Mouse (Mus musculus): Measurements from ENCODE around the gene Maml3.

The Maml3 gene

DNA sequence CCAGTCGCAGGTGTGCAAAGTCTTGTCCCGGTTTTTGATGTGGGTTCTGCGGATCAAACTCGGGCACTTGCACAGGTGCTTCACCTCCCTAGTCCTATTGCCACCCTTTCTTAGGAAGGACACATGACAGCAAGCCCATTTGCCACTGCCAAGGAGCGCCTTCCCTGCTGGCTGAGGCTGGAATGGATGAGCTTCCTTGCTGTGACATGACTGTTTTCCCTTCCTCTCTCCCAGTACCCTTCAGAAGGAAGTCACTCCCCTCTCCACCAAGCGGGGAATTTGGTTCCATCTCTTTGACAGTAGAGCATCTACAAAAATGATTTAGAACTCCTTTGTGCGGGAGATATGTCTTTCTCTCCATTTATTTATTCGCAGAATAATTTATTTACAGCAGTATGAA, 155.2 kb downstream of the Maml3 start:
- peak; percentile 46 to 56 for DNase-seq

DNA sequence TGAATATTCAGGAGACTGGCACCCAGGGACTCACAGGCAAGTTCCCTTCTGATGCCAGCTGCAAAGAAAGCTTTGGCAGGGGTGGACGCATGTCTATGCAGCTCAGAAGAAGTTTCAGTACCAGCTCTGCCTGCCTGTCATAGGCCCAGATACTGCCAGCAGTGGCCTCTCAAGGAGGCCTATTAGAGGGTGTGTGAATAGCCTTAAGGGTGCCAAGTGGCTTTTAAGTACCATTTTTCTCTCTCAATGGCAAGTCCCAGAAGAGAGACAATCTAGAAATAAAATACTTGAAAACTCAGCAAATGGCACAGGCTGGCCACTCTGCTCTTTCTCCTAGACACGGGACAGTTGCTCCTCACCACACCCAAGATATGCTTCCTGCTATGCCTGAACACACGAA, 157.7 kb downstream of the Maml3 start:
- no peak for DNase-seq

DNA sequence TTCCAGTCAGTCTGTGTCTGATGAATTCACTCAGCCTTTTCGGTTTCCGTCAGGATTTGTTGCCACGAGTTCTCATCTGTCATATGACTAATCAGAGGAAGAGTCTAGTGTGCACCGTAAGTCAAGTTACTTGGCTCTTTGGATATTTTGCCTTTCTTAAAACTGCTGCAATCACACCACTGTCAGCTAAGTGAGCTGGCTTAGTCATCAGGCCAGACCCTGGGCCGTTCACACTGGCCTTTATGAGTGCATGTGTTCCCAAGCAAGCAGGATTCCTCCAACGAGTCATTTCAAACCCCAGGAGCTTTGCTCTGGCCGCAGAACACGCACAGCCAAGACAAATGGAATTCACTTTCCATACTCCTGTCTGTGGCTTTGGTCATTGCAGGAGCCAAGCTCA, 161.2 kb downstream of the Maml3 start:
- DNase-seq, result no peak

DNA sequence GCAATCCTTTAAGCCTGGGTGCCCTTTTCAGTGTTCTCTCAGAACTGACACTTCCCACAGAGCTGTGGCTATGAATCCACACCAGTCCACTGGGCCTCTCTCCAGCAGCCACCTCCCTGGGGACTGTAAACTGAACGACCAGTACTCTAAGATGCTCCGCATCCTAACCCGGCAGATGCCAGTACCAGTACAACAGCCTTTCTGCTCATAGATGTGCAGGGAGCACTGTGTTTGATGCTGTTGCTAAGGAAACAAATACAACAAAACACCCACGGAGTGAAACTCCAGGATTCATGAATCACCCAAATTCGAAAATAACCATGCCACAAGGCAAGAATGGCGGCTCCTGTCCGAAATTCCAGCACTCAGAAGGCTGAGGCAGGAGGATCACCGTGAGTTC, 163.1 kb downstream of the Maml3 start:
- DNase-seq, result no peak

DNA sequence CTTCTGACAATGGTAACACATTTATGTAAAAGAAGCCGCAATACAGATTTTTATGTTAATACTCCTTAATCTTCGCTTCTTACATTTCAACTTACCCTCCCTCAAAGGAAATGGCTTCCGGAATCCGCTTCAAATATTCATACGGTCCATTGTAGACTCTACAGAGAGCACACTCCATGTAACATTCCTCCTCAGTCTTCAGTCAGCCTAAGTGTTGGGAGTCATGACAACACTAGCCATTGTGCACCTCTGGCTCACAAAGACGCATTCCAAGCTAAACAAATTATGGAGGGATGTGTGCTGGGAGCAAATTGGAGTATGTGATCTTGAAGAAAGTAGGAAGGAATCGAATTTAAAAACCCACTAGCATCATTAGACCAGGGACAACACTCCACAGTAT, 165.0 kb downstream of the Maml3 start:
- no peak for DNase-seq

DNA sequence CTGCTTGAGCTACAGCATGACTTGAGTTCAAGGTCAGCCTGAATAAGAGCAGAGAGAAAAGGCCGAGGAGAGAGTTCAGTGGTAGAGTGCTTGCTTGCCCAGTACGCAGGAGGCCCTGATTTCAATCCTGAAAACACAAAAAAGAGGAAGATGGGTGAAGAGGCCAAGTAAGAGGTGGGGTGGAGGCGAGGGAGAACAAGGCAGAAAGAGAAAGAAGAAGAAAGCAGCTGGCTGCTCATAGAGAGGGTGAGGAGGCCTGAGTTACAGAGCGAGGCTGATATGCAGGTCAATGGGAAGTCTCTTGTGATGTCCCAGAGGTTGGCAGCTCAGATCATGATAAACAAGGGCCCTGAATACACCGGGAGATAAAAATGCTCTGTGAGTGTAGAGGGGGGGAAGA, 165.8 kb downstream of the Maml3 start:
- no peak for DNase-seq

DNA sequence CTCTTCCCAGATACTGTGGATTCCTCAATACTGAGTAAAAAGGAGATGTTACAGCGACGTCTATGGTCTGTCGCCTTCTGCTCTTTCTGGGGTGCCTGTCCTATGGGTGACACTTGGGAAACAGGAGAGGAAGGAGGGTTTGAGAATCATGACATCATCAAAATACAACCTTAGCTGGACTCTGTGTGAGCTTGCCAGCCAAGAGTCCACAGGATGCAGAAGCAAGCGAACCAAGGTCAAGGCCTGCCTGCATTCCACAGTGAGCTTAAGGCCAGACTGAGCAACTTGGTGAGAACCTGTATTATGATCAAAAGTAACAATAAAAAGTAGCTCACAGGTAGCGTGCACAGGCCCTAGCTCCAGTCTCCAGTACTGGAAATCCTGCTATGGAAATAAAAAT, 167.7 kb downstream of the Maml3 start:
- no peak for DNase-seq

DNA sequence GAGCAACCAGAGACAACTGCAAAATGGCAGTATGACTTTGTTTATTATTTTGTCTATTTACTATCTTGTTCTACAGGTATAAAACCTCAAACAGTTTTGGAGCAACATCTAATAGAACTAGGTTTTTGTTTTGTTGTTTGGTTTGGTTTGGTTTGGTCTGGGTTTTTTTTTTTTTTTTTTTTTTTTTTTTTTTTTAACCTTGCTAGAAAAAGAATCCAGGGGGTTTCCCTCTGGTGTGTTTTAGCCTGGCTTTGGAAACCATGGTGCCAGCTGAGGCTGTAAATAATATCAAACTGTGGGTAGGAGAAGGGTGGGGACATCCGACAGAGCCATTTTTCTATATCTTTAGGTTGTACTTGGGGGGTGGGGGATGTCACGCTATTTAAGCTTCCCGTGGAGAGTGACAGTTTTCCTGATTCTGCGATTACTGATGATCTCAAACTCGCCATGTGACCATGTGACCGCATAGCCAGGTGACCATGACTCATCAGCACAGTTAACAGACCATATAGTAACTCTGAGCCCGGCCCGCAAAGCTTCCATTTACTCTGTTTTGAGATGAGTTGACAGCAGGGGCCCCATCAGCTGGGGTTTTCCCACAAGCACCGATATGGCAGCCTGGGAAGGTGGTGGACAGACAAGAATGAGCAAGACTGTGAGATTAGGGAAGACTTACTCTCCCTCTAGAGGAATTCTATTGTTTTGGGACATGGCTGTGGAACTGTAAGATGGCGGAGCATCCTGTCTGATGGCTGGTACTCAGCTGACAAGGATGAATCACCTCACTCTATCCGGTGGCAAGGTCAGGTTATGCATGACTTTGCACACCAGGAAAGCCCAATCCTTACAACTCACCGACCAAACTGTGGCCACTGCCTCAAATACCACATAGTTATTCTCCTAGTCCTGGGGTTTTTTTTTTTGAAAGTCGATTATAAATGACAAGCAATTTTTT, 170.1 kb downstream of the Maml3 start:
- DNase-seq, result no peak

DNA sequence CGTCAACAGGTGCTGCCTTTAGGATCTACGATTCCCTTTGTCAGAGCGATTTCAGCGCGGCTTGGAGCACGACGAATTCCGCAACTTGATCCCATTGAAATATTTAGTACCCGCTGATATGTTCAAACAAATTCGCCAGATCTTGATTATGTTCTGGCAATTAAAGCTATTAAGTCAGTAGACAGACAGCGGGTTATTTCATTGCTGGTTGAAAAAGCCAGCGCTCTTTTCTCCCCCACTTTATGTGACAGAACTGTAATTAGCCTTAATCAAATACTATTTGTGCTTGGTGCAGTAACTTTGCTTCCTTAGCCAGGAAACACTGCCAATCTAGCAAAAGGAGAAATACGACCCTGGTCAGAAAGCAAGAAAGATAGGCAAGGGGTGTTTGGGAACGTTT, 176.7 kb downstream of the Maml3 start:
- no peak for DNase-seq

DNA sequence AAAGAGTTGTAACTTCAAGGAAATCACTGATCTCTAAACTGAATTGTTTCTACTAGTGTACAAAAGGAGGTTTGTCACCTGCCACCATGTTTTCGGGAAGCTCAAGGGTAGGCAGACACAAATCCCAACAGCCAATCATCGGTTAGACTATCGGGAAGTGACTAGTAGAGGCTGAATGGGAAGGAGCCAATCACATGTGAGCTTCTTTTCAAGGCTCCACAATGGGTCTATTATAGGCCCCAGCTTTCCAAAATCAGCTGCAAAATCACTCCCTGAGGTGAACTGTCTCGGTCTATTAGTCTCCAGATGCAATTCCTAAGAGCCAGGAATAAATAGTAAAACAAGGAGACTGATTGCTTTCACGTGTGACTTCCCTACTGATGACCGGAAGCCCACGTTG, 177.3 kb downstream of the Maml3 start:
- no peak for DNase-seq

DNA sequence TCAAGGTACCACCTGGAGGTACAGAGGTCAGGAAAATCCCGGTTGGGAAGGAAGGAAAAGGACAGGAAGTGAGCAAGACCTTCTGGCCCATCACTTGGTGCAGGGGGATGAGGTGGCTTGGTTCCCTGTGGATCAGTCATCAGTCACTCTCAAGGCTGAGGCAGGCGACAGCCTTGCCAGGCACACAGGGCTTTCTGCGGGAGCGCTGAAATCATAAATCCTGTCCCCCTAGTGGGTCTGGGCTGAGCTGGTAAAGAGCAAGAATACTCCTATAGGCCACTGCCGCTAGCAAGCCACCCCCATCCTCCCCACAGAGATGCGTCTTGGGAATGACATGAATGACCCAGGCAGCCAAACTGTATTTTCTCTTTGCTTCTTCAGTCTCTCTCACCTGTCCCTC, 177.8 kb downstream of the Maml3 start:
- DNase-seq, result no peak

DNA sequence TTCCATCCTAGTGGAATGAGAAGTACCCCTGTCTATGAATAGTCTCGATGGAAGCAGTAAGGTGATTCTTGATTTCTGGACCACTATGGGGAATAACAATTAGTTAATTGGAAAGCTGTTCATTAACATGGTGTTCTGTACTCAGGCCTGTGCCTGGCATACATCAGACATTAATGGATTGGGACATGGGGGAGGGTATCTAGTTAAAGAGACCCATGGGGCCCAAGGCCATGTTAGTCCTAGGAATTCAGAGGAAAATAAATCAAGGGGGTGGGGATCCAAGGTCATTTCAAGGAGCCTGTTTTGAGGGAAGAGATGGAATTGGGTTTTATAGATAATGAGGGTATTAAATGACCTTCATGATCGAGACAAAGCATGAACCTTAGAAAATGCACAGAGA, 179.1 kb downstream of the Maml3 start:
- no peak for DNase-seq

DNA sequence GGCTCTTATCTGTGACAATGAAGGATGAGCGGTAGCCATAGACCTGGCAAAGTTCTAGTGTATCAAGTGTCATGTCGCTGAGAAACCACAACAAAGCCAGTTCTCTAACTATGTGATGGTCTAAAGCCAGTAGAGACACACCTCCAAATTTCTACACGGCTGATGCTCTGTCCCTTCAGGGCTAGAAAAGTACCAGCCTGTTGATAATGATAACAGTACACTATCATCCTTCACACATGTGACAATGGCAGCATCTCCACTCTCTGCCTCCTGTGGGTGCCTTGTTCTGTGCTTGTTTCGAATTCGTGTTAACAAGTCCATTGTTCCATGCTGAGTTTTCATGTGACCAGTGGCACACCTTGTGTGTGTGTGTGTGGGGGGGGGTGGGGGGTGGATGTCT, 180.2 kb downstream of the Maml3 start:
- DNase-seq, result no peak

DNA sequence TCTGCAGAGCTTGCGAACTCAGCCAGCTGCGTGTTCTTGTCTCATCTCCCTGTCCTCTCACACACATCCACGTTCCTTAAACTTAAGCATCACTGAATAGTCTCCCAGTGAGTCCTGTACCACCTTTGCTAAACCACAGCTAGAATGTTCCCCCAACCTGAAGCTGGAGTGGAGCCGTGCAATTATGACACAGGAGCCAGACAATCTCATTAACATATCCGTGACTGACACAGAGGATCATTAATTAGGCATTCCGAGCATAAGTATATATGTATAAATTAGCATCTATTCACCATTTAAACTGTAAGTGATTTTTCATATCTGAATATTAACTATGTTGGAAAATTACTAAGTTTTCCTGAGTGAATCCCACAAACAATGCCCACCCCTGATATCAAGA, 181.1 kb downstream of the Maml3 start:
- DNase-seq, result no peak

DNA sequence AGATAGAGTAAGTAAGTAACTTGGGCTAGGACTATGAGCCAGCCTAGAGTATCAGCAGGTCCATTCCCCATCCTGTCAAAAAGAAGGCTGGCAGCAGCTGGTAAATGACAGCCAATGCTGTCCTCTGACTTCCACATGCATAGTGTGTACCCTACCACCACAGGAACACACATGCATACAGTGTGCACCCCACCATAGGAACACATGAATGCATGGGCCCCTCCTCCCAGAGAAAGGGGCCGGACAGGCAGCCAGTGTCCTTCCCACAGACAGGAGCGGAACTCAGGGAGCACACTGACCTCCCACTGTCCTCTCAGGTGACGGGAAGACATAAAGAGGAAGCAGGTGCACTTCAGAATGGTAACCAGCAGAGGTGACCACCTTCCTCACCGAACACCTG, 188.0 kb downstream of the Maml3 start:
- no peak for DNase-seq

DNA sequence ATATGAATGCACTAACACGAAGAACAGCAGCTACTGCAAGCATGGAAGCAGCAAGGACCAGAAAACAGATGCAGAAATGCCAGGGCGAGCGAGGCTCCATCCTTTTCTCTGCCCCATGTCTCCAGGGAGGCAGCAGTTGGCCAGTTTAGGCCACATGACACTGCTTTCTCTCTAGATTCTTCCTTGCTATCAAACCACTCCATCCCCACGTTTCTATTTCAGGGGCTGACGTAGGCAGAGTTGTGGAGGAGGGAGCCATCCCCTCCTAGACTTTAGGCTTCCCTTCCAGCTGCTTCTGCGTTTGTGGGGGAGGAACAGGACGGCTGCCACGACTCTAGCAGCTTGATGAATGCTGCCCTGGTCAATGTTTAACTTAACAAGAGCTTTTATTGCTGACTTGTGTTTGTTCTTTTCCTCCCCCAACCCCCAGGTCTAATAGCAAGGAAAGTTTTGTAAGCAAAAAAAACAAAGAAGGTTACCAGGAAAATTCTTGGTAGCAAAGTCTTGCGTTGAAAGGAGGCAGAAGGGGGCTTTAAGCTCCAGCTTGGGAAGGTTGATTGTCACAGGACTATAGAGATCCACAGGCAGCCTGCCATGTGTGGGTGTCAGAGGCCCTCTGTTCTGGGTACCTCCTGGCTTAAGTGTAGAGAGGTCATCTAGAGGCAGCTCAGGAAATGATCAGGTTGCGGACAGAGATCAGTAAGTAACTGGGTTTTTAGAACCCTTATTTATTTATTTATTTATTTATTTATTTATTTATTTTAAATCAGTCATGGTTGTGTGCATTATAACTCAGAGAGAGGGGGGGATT, 188.6 kb downstream of the Maml3 start:
- DNase-seq, result peak in 1 of 2 experiments; percentile 30

DNA sequence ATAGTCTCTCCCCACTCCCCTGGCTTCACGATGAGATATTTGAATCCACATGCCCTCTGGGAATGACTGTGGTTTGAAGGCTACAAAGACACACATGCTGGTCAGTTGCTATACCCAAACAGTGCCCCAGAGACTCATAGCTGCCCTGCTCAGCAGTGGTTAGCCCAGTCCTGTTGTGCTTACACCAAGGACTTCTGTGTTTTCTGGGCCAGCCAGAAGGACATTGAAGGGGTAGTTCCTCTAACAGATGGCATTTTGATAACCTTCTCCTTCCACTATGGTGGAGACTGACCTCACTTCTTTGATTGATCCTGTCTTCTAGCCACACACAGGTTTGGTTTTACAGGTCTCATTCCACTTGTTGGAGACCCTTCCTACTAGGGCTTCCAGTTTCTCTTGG, 189.5 kb downstream of the Maml3 start:
- DNase-seq, result no peak

DNA sequence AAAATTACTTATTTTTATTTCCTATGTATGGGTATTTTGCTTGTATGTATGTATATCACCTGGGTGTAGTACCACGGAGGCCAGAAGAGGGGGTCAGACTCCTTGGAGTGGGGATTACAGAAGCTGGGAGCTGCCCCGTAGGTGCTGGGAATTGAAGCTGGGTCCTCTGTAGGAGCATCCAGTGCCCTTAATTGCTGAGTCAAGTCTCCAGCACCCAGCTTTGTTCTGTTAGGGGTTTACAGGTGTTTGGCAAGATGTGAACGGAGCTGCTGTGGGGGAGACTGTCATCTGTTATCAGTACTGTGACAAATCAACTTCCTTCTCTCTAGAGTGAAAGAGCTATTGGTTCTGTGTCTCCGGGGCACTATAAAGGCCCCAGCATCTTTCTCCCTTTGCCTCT, 190.0 kb downstream of the Maml3 start:
- DNase-seq, result no peak

DNA sequence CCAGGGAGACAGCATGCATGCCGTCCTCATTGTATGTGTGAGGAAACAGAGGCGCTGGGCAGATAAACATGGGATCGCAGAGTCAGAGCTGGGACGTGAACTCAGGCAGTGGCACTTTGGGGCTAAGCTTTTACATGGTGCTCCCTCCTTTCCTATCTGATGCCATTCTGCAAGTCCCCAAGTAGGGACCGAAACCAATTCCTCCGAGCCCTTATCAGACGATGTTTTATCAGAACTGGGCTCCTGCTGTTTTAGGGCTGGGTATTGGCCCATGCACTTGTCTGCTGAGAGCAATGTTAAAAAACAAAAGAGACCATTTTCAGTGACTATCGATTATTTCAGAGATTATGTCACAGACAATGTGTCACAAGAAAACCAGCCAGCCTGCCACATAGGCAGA, 191.4 kb downstream of the Maml3 start:
- no peak for DNase-seq

DNA sequence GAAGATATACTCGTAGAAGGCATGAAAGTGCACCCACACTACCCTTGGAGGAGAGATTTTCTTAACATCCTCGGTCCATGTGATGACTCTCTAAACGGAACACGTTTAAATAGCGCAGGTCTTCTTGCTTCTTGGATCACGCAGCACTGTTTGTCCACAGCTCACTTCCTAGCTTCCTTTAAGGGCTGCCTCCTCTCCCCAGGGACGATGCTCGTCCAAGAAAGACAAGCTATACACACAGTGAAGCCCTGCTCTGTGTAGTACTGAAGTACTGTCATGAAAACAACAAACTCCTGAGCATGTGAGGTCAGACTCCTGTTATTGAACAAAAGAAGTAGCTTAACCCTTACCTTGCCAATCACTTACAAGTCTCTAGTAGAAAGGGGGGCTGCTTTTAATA, 192.7 kb downstream of the Maml3 start:
- no peak for DNase-seq

DNA sequence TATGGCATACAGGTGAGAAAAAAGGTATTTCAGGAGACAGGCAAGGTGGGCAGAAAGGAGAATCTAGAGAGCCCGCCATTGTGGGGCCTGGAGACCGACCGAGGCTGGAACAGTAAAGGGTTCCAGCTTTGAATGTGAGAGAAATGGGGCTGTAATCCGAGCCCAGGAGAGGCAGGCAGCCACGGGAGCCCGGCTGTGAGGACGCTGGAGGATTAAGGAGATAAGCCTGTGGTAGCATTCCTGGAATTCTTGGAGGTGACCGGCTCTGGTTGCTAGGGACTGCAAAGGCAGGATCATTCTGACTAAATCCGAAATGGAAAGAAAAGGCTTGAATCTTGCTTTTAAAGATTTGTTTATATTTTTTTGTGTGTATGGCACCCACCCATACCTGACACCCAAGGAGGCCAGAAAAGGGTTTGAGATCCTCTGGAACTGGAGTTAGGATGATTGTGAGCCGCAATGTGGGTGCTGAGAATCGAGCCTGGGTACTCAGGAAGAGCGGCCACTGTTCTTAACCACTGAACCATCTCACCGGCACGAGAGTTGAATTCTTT, 196.4 kb downstream of the Maml3 start:
- no peak for DNase-seq

DNA sequence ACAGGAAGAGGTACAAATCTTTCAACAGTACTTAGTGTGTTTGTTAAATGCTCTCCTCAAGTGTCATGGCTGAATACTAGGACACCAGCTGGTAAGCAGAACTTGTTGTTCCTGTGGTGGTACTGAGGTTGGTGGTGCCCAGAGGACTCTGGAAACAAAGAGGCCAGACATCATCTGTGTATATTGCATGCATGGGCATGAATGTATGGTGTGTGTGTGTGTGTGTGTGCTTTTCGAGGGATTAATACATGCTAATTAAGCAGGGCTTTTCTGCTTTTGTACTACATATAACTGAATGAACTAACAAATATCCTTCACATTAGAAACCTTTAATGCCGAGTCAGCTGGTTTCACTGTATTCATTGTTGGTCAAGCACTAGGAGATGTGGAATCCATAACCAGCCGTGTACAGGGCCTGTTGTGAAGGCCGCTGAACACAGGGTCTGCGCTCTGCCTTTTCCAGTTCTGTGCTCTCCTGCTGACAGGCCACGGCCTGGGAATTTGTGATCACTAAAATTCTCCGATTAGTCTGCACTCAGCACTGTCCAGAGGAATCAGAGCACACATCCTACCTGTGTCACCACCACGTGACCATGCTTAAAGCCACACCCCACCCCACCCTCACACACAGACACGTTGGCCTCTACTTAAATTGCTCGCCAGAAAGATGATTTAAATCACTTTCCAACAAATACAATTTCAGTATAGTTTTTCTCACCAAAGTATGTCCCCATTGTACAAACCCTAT, 197.6 kb downstream of the Maml3 start:
- DNase-seq, result no peak

DNA sequence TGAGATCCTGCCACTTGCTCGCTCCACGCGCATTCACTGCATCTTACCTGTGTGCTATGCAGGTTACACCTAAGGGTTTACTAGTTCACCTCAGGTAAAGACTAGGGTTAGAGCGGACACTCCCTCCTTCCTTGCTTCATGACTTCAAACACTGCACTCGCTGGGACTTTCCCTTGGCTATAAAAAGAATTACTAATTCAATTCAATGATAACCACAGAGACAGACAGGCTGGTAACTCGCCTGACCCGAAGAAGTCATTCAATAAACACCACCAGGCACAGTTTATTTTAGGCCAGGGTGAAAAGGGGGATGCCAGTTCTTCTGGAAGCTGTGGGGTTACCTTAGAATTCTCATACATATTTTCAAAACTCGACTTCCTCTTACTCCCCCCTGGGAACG, 199.0 kb downstream of the Maml3 start:
- DNase-seq, result no peak

Data from cerebellum, postnatal 25 days (tissue).